Mouse (Mus musculus) testis, adult 2 months (tissue): ENCODE measurements around the gene S1pr2.

ENCODE experiments used
- CTCF ChIP-seq: fragments of 200-500 bp; IDR thresholded peaks from 2 replicates; pipeline ENCODE4 v1.5.1; 2012; ENCODE audit warnings: low read depth, mild to moderate bottlenecking, inconsistent platforms, low read length, moderate library complexity; ENCODE audit not compliant: control insufficient read depth, insufficient read depth, insufficient replicate concordance
- POLR2A ChIP-seq: fragments of 200-500 bp; IDR thresholded peaks from 2 replicates; pipeline ENCODE4 v1.6.1; 2012; ENCODE audit warnings: low read depth, mild to moderate bottlenecking, inconsistent platforms, low read length, moderate library complexity; ENCODE audit not compliant: control insufficient read depth

GRCm38 (mm10) chr9:20950419-20950818 is 26.2 kb downstream of the S1pr2 start:
- TF ChIP-seq CTCF (no peak), POLR2A (no peak)
